Mouse (Mus musculus) erythroblast, embryonic 14.5 days (primary cell): ENCODE measurements around the gene Insyn1. TPM values are rescaled to one million over a fixed set of nuclear protein-coding genes. Genes with fewer than 3 reads are reported as not detected.

Experiments used
- H3K27me3 ChIP-seq: 2 replicates; pipeline ENCODE4 v1.6.1; 2012; ENCODE audit warnings: inconsistent platforms; ENCODE audit not compliant: control insufficient read depth
- H3K36me3 ChIP-seq: 2 replicates; pipeline ENCODE4 v1.6.1; 2012; ENCODE audit warnings: mild to moderate bottlenecking, inconsistent platforms; ENCODE audit not compliant: control insufficient read depth
- H3K4me1 ChIP-seq: 2 replicates; pipeline ENCODE4 v1.6.1; 2012; ENCODE audit warnings: inconsistent platforms; ENCODE audit not compliant: control insufficient read depth
- H3K4me3 ChIP-seq: replicated peaks from 2 replicates; pipeline ENCODE3; 2012; ENCODE audit warnings: moderate library complexity, mild to moderate bottlenecking, inconsistent platforms
- H3K9me3 ChIP-seq: 2 replicates; pipeline ENCODE4 v1.6.1; 2012; ENCODE audit warnings: low read length, inconsistent platforms, mixed read lengths; ENCODE audit not compliant: control insufficient read depth
- GATA1 ChIP-seq: IDR thresholded peaks from 2 replicates; pipeline ENCODE4 v1.6.1; 2012; ENCODE audit warnings: low read length, inconsistent platforms, mixed read lengths
- TAL1 ChIP-seq: IDR thresholded peaks from 3 replicates; pipeline ENCODE4 v1.6.1; 2012; ENCODE audit warnings: low read length, inconsistent platforms, mixed read lengths
- polyA plus RNA-seq: library from polyadenylated mRNA; stranded (reverse); fragments of >175 nt; gene quantifications from 2 replicates; pipeline ENCODE4 v1.2.3, GENCODE M21; 2012

Insyn1 gene
- polyA plus RNA-seq, 1 experiment = not detected

DNA sequence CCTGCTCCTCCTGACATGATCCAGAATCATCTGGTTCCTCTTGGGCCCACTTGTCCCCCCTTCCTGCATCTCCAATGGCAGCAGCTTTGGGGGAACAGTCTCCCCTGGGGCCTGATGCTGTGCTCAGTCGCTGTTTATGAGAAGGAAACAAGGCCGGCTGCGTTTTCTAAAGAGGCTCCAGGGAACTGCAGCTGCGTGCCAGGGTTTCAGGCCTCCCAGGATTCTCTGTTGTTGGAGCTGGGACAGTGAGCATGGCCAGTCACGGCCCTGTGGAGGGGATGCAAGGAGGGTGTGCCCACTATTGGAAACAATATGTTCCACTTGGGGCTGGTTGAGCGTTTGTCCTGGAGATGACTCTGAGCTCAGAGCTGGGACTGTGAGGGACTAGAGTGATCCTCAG is 17.9 kb upstream of the Insyn1 start:
- Histone ChIP-seq H3K36me3 (no peaks in the 10 kb centered on the region), H3K9me3 (no peaks in the 10 kb centered on the region), H3K4me1 (no peaks in the 10 kb centered on the region), H3K4me3 (no peak overlapping the region), H3K27me3 (no peaks in the 10 kb centered on the region)
- TF ChIP-seq TAL1 (no peak), GATA1 (no peak)

DNA sequence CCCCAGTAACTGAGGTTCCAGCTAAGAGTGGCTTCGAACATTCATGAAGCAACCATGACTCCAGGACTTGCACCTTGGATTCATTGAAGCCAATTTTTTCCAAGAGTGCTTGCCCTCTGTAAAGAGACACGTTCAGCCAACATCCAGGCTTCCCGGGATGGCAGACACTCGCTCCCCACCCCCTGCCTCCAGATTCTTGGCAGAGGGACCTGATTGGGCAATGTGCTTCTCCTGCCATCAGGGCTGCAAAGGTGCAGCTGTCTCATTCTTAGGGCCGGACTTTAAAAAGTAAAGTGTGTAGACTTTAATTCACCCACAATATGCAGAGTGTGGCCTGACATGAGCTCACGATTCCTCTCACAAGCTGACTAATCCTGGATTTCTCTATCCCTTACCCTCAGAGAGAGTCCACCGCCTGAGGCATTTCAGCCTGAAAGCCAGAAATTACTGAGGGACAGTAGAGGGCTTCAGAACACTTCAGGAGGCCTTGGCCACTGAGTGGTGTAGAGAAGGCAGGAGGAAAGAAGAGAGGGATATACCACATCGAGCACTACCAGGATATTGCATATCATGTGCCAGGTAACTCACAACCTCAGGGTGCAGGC is 15.1 kb upstream of the Insyn1 start:
- Histone ChIP-seq H3K36me3 (no peaks in the 10 kb centered on the region), H3K4me3 (no peak overlapping the region), H3K27me3 (no peaks in the 10 kb centered on the region), H3K4me1 (no peaks in the 10 kb centered on the region), H3K9me3 (no peaks in the 10 kb centered on the region)
- TF ChIP-seq GATA1 = no peak
- no peak for TF ChIP-seq TAL1

DNA sequence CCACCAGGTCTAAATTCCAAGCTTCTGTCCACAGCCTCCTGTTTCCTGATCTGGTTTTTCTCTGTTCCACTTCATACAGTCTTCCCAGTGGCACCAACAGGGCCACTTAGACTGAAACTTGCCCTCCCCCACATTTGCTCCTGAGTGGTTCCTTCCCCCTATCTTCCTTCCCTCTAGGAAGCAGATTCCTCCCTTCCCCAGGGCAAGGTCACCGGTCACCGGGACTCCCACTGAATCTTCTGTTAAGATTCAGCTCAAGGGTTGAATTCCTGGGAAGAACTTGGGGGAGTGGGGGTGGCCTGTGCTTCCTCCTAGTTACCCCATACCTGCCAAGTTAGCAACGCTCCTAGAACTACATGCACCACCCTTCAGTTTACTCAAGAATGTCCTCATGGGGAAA is 1.3 kb upstream of the Insyn1 start:
- TF ChIP-seq GATA1 (no peak), TAL1 (no peak)

DNA sequence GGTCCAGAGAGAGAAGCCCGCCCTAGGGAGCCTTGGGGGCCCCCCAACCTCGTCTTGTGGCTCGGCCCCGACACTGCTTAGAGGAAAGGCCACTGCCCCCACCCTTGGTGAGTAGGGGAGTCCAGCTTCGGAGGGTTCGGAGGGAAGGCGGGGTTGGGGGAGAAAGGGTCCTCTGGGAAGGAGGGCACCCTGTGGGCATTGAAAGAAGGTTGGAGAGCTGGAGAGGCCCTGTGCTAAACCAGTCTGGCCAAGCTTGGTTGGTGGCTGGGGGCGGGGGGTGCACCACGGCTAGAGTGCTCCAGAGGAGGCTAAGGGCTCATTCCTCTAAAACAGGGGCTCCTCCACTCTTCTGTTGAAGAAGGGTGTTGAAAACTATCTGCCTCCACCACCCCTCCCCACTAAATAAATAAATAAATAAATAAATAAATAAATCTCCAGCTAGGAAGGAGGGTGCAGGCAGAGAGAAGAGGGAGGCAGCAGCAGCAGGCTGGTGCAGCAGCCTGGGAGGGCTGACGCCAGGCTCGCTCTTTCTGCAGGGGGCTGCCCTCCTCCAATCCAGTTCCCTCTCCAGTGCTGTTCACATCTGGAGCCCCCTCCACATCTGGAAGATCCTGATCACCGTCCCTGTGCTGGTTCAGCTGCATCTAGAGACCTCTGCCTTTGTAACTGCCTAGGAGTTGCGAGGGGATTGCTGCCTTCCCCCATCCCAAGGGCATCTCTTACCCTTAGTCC is 896 bp downstream of the Insyn1 start:
- H3K27me3 ChIP-seq = peaks cover 62% of the 10 kb centered on the region
- H3K4me3 ChIP-seq = no peak overlapping the region

More for the DNA sequence above, 1.3 kb upstream of the Insyn1 start:
- Histone ChIP-seq H3K4me3 (no peak overlapping the region), H3K9me3 (no peaks in the 10 kb centered on the region), H3K4me1 (no peaks in the 10 kb centered on the region), H3K36me3 (no peaks in the 10 kb centered on the region), H3K27me3 (peaks cover 60% of the 10 kb centered on the region)

DNA sequence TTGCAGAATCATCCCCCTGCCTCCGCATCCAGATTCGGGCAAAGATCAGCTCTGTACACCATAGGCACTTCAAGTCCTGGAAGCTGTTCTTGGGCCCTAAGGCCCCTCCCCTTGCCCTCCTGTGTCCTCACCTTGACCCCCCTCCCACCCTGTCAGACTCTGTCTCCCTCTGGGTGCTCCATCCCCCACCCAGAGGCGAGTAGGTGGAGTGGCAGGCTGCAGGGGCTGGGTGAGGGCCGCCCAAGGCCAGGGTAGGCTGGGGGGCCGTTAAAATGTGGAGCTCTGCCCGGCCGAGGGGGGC is 1.4 kb downstream of the Insyn1 start:
- Histone ChIP-seq H3K4me3 (no peak overlapping the region), H3K36me3 (no peaks in the 10 kb centered on the region)
- no peak for TF ChIP-seq TAL1
- TF ChIP-seq GATA1 = no peak

More for the DNA sequence above, 896 bp downstream of the Insyn1 start:
- Histone ChIP-seq H3K9me3 (no peaks in the 10 kb centered on the region), H3K36me3 (no peaks in the 10 kb centered on the region), H3K4me1 (no peaks in the 10 kb centered on the region)
- TF ChIP-seq TAL1 (no peak), GATA1 (no peak)

DNA sequence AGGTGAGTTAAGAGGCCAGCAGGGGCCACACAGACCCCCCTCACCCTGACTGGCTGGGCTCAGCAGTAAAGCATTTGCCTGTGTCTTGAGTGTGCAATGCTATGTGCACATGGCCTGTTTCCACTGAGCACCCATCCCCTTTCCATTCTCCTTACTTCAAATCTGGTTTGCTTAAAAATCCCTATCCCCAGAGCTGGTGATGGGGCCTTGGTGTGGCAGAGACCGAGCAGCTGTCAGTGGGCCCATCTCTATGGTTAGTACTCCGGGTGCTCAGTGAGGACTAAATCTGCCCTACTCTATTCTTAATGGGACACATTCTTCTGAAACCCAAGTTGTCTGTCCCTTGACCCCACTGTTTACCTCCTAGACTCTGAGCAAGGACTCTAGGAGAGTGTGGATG is 2.0 kb downstream of the Insyn1 start:
- H3K27me3 ChIP-seq = peaks cover 60% of the 10 kb centered on the region
- H3K36me3 ChIP-seq = no peaks in the 10 kb centered on the region
- no peak overlapping the region for H3K4me3 ChIP-seq
- no peak for TF ChIP-seq GATA1
- TF ChIP-seq TAL1 = no peak
- no peaks in the 10 kb centered on the region for H3K4me1 ChIP-seq
- no peaks in the 10 kb centered on the region for H3K9me3 ChIP-seq

More for the DNA sequence above, 1.4 kb downstream of the Insyn1 start:
- Histone ChIP-seq H3K9me3 (no peaks in the 10 kb centered on the region), H3K4me1 (no peaks in the 10 kb centered on the region), H3K27me3 (peaks cover 62% of the 10 kb centered on the region)

DNA sequence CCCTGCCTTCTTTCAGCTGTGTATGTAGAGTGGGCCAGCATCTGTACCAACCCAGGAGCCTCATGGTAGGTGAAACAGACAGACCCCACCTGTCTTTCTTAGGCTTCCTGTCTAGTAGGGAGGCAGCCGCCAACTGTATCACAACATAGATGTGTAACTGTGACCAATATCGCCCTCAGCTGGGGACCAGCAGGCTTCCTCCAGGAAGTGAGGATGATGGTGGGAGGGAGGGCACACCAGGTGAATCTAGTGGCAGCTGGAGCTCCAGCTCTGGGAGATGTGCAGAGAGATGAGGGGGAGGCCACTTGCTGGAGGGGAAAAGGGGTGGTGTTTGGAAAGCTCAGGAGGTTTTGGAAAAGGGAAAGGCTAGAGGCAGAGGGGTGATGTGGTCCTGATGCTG is 6.6 kb downstream of the Insyn1 start:
- Histone ChIP-seq H3K9me3 (no peaks in the 10 kb centered on the region), H3K27me3 (peaks cover 15% of the 10 kb centered on the region), H3K36me3 (no peaks in the 10 kb centered on the region), H3K4me1 (no peaks in the 10 kb centered on the region), H3K4me3 (no peak overlapping the region)
- TF ChIP-seq TAL1 (no peak), GATA1 (no peak)

DNA sequence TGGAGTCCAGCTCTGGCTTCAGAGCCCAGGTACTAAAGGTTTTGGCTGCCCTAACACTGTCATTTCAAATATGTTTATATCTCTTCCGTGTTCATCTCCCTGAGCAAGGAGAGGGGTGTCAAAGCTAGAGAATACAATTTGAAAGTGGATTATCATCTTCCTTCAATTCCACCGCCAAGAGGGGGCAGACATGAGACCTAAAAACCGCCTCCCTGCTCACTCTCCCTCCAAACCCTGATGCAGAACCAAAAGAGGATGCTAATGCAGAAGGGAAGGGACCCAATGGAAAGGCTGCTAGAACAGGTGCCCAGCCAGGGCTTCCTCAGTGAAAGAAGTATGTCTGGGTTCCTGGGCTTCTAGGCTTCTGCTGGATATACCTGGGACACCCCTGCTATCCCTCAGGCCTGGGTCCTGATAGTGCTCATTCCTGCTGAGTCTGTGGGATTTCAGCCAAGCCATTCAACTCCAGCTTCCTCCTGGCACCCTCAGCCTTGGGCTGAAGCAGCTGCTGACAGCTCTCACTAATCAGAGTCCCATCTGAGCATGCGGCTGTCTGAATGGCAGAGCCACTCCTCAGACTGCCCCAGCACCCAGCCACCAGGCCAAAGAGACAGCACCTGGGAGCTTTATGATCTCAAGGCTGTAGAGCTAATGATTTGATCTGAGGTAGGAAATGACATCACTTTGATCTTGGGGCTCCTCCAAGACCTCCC is 8.2 kb downstream of the Insyn1 start:
- Histone ChIP-seq H3K36me3 (no peaks in the 10 kb centered on the region), H3K27me3 (peaks cover 3% of the 10 kb centered on the region), H3K4me3 (no peak overlapping the region), H3K9me3 (no peaks in the 10 kb centered on the region), H3K4me1 (no peaks in the 10 kb centered on the region)
- TF ChIP-seq TAL1 (no peak), GATA1 (no peak)

DNA sequence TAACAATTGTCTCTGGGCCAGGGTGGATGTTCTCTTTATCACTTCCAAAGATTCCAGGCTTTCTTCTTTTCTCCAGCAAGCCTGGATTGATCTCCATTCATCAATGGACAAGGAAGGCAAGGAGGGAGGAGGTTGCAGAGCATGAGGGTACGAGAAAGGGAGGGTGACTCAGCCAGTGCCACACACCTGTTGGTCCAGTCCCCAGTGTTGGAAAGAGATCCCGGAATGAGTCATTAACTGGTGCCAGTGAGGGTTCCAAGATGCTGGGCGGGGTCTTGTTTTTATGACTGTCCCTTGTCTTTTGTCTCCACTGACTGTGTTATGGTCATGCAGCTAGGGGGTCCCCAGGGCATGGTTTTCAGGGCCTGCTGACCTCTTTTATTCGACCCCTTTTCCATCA is 9.5 kb downstream of the Insyn1 start:
- Histone ChIP-seq H3K4me3 (no peak overlapping the region), H3K36me3 (no peaks in the 10 kb centered on the region), H3K27me3 (no peaks in the 10 kb centered on the region), H3K9me3 (no peaks in the 10 kb centered on the region), H3K4me1 (no peaks in the 10 kb centered on the region)
- TF ChIP-seq TAL1 (no peak), GATA1 (no peak)
